Mouse (Mus musculus) neural tube, embryonic 15.5 days (tissue): ENCODE measurements at regions not wholly inside any gene's neighbourhood (a gene's known extent, or its start where the extent isn't known, plus 50 kb on each side); places are given as distances from the start of the nearest gene placed in this dataset.

ENCODE experiments used
- ATAC-seq: fragments of 200-750 bp; cut with Nextera tagmentation; 2 replicates; pipeline ENCODE4 v1.8.0; 2017; ENCODE audit warnings: mild to moderate bottlenecking, moderate TSS enrichment, moderate library complexity; ENCODE audit not compliant: low FRiP score
- H3K27ac ChIP-seq: fragments of 300-500 bp; sonication (generic); replicated peaks from 2 replicates; pipeline ENCODE4 v1.5.1; 2015; ENCODE audit warnings: mild to moderate bottlenecking, inconsistent platforms
- H3K27me3 ChIP-seq: fragments of 300-500 bp; sonication (generic); replicated peaks from 2 replicates; pipeline ENCODE4 v1.6.1; 2015; ENCODE audit warnings: inconsistent platforms
- H3K36me3 ChIP-seq: fragments of 300-500 bp; sonication (generic); 2 replicates; pipeline ENCODE4 v1.6.1; 2015; ENCODE audit warnings: inconsistent platforms
- H3K4me1 ChIP-seq: fragments of 300-500 bp; sonication (generic); 2 replicates; pipeline ENCODE4 v1.6.1; 2015; ENCODE audit warnings: inconsistent platforms
- H3K4me2 ChIP-seq: fragments of 300-500 bp; sonication (generic); 2 replicates; pipeline ENCODE4 v1.6.1; 2015; ENCODE audit warnings: inconsistent platforms, mild to moderate bottlenecking, moderate library complexity
- H3K4me3 ChIP-seq: fragments of 300-500 bp; sonication (generic); replicated peaks from 2 replicates; pipeline ENCODE4 v1.5.1; 2015; ENCODE audit warnings: mild to moderate bottlenecking, inconsistent platforms
- H3K9ac ChIP-seq: fragments of 300-500 bp; sonication (generic); replicated peaks from 2 replicates; pipeline ENCODE4 v1.6.1; 2015; ENCODE audit warnings: mild to moderate bottlenecking, inconsistent platforms
- H3K9me3 ChIP-seq: fragments of 300-500 bp; sonication (generic); replicated peaks from 2 replicates; pipeline ENCODE4 v1.6.1; 2016; ENCODE audit warnings: inconsistent platforms
- WGBS: fragments of 180-500 bp; shearing (Covaris S2); methylation state at CpG from one replicate; pipeline ENCODE4 v1.1.7; 2015; ENCODE audit warnings: mixed read lengths; 5-methylcytosine and 5-hydroxymethylcytosine counted together

- no peak overlapping the region for H3K9ac ChIP-seq
- no peak for ATAC-seq
- H3K36me3 ChIP-seq, result no peaks in the 10 kb centered on the region
- 89% methylated on average over 2 of the region's 2 CpGs for WGBS
- no peaks in the 10 kb centered on the region for H3K9me3 ChIP-seq
- H3K4me1 ChIP-seq, result no peaks in the 10 kb centered on the region
- no peak overlapping the region for H3K4me2 ChIP-seq
- H3K27me3 ChIP-seq, result no peaks in the 10 kb centered on the region
- no peak overlapping the region for H3K4me3 ChIP-seq
- no peak overlapping the region for H3K27ac ChIP-seq
Measured at GRCm38 (mm10) chr3:35282106-35282505, 471.8 kb upstream of the Atp11b start.

GRCm38 (mm10) chr3:35294771-35295170 is 459.1 kb upstream of the Atp11b start:
- Histone ChIP-seq H3K9me3 (no peaks in the 10 kb centered on the region), H3K27me3 (no peaks in the 10 kb centered on the region), H3K36me3 (no peaks in the 10 kb centered on the region), H3K9ac (no peak overlapping the region), H3K4me3 (no peak overlapping the region), H3K27ac (no peak overlapping the region), H3K4me1 (no peaks in the 10 kb centered on the region), H3K4me2 (no peak overlapping the region)
- no peak for ATAC-seq
- 94% methylated on average over 1 of the region's 1 CpGs for WGBS

GRCm38 (mm10) chr3:35295746-35296145 is 458.2 kb upstream of the Atp11b start:
- H3K27me3 ChIP-seq, result no peaks in the 10 kb centered on the region
- no peaks in the 10 kb centered on the region for H3K36me3 ChIP-seq
- no peak overlapping the region for H3K27ac ChIP-seq
- H3K9me3 ChIP-seq, result no peaks in the 10 kb centered on the region
- H3K4me2 ChIP-seq, result no peak overlapping the region
- no peak overlapping the region for H3K4me3 ChIP-seq
- no peaks in the 10 kb centered on the region for H3K4me1 ChIP-seq
- no peak overlapping the region for H3K9ac ChIP-seq
- no peak for ATAC-seq
- 89% methylated on average over 4 of the region's 4 CpGs for WGBS

GRCm38 (mm10) chr3:35299036-35299435 is 454.9 kb upstream of the Atp11b start:
- Histone ChIP-seq H3K4me2 (no peak overlapping the region), H3K27me3 (no peaks in the 10 kb centered on the region), H3K9ac (no peak overlapping the region), H3K27ac (no peak overlapping the region), H3K9me3 (0 out of 2 replicates have a peak, but pooled peaks cover 5% of the 10 kb centered on the region), H3K4me1 (no peaks in the 10 kb centered on the region), H3K4me3 (no peak overlapping the region), H3K36me3 (no peaks in the 10 kb centered on the region)
- ATAC-seq, result no peak

GRCm38 (mm10) chr3:35306013-35306412 is 447.9 kb upstream of the Atp11b start:
- ATAC-seq, result no peak
- Histone ChIP-seq H3K27me3 (no peaks in the 10 kb centered on the region), H3K27ac (no peak overlapping the region), H3K9me3 (0 out of 2 replicates have a peak, but pooled peaks cover 6% of the 10 kb centered on the region), H3K36me3 (no peaks in the 10 kb centered on the region), H3K4me2 (no peak overlapping the region), H3K4me1 (no peaks in the 10 kb centered on the region), H3K9ac (no peak overlapping the region), H3K4me3 (no peak overlapping the region)
- WGBS, result 95% methylated on average over 4 of the region's 4 CpGs

GRCm38 (mm10) chr3:35314177-35314576 is 439.7 kb upstream of the Atp11b start:
- WGBS, result 84% methylated on average over 10 of the region's 10 CpGs
- no peak overlapping the region for H3K4me2 ChIP-seq
- no peak overlapping the region for H3K9ac ChIP-seq
- no peak overlapping the region for H3K4me3 ChIP-seq
- no peaks in the 10 kb centered on the region for H3K36me3 ChIP-seq
- no peaks in the 10 kb centered on the region for H3K9me3 ChIP-seq
- no peak overlapping the region for H3K27ac ChIP-seq
- H3K27me3 ChIP-seq, result no peaks in the 10 kb centered on the region
- H3K4me1 ChIP-seq, result no peaks in the 10 kb centered on the region
- no peak for ATAC-seq

GRCm38 (mm10) chr3:35315162-35315561 is 438.7 kb upstream of the Atp11b start:
- Histone ChIP-seq H3K4me3 (no peak overlapping the region), H3K27ac (no peak overlapping the region), H3K27me3 (no peaks in the 10 kb centered on the region), H3K4me1 (no peaks in the 10 kb centered on the region), H3K4me2 (no peak overlapping the region), H3K9me3 (no peaks in the 10 kb centered on the region), H3K9ac (no peak overlapping the region), H3K36me3 (no peaks in the 10 kb centered on the region)
- ATAC-seq, result no peak
- 73% methylated on average over 6 of the region's 6 CpGs for WGBS

- Histone ChIP-seq H3K4me1 (0 out of 2 replicates have a peak, but pooled peaks cover 12% of the 10 kb centered on the region), H3K9me3 (no peaks in the 10 kb centered on the region), H3K27ac (no peak overlapping the region), H3K4me3 (no peak overlapping the region), H3K27me3 (no peaks in the 10 kb centered on the region), H3K36me3 (no peaks in the 10 kb centered on the region), H3K9ac (no peak overlapping the region), H3K4me2 (no peak overlapping the region)
- WGBS, result 82% methylated on average over 13 of the region's 13 CpGs
- ATAC-seq, result no peak
Measured at GRCm38 (mm10) chr3:35318348-35318747, 435.6 kb upstream of the Atp11b start.

GRCm38 (mm10) chr3:35320844-35321393 is 433.0 kb upstream of the Atp11b start:
- no peak for ATAC-seq
- H3K9ac ChIP-seq, result no peak overlapping the region

GRCm38 (mm10) chr3:35321991-35322390 is 431.9 kb upstream of the Atp11b start:
- no peak for ATAC-seq
- no peak overlapping the region for H3K27ac ChIP-seq

More at GRCm38 (mm10) chr3:35320844-35321393, 433.0 kb upstream of the Atp11b start:
- Histone ChIP-seq H3K27ac (no peak overlapping the region), H3K4me1 (peaks cover 23% of the 10 kb centered on the region; the same call in 1 of the 2 replicates), H3K36me3 (no peaks in the 10 kb centered on the region), H3K4me3 (no peak overlapping the region), H3K27me3 (no peaks in the 10 kb centered on the region), H3K4me2 (no peak overlapping the region), H3K9me3 (no peaks in the 10 kb centered on the region)
- WGBS, result 59% methylated on average over 7 of the region's 7 CpGs

GRCm38 (mm10) chr3:35322899-35323298 is 431.0 kb upstream of the Atp11b start:
- WGBS, result 77% methylated on average over 4 of the region's 4 CpGs
- ATAC-seq, result no peak

More at GRCm38 (mm10) chr3:35321991-35322390, 431.9 kb upstream of the Atp11b start:
- Histone ChIP-seq H3K27me3 (no peaks in the 10 kb centered on the region), H3K9ac (no peak overlapping the region), H3K4me1 (peaks cover 23% of the 10 kb centered on the region; the same call in 1 of the 2 replicates), H3K4me3 (no peak overlapping the region), H3K4me2 (no peak overlapping the region), H3K9me3 (no peaks in the 10 kb centered on the region), H3K36me3 (no peaks in the 10 kb centered on the region)
- WGBS, result 19% methylated on average over 2 of the region's 2 CpGs

GRCm38 (mm10) chr3:35323450-35324077 is 430.3 kb upstream of the Atp11b start:
- H3K4me3 ChIP-seq, result no peak overlapping the region
- H3K9me3 ChIP-seq, result no peaks in the 10 kb centered on the region
- no peaks in the 10 kb centered on the region for H3K27me3 ChIP-seq
- ATAC-seq, result peak; percentile 49; the same call in 1 of the 2 replicates
- no peaks in the 10 kb centered on the region for H3K36me3 ChIP-seq
- H3K9ac ChIP-seq, result no peak overlapping the region
- H3K27ac ChIP-seq, result peak overlapping the region; percentile 23; the same call in 1 of the 2 replicates
- peaks cover 23% of the 10 kb centered on the region; the same call in 1 of the 2 replicates for H3K4me1 ChIP-seq
- H3K4me2 ChIP-seq, result peak overlapping the region; percentile 33
- 63% methylated on average over 11 of the region's 11 CpGs for WGBS

More at GRCm38 (mm10) chr3:35322899-35323298, 431.0 kb upstream of the Atp11b start:
- peaks cover 23% of the 10 kb centered on the region; the same call in 1 of the 2 replicates for H3K4me1 ChIP-seq
- H3K36me3 ChIP-seq, result no peaks in the 10 kb centered on the region
- no peak overlapping the region for H3K4me2 ChIP-seq
- H3K9me3 ChIP-seq, result no peaks in the 10 kb centered on the region
- no peak overlapping the region for H3K9ac ChIP-seq
- H3K4me3 ChIP-seq, result no peak overlapping the region
- peak overlapping the region; percentile 23; the same call in 1 of the 2 replicates for H3K27ac ChIP-seq
- no peaks in the 10 kb centered on the region for H3K27me3 ChIP-seq
